Mouse (Mus musculus): ENCODE data around the gene Scap.

- peak; percentile 61 for TF ChIP-seq BHLHE40 (IDR thresholded peaks at IDR 0.05; ENCODE audit: low read depth, low read length)
- TF ChIP-seq POLR2A (IDR thresholded peaks at IDR 0.05; ENCODE audit: low read depth, low read length) = peak; percentile 97
- TF ChIP-seq ETS1 (conservative IDR thresholded peaks at IDR 0.05; ENCODE audit: low read depth, low read length) = no peak
- no peak for TF ChIP-seq EP300 (IDR thresholded peaks at IDR 0.05; ENCODE audit: low read length)
- TF ChIP-seq TBP (conservative IDR thresholded peaks at IDR 0.05; ENCODE audit: low read depth, low read length) = peak; percentile 89; the same call in 1 of the 2 replicates
- TF ChIP-seq E2F4 (IDR thresholded peaks at IDR 0.05; ENCODE audit: insufficient replicate concordance, low read depth, low read length) = 0 out of 2 replicates have a peak, but pooled peaks have one; percentile 3
- TF ChIP-seq NRF1 (IDR thresholded peaks at IDR 0.05; ENCODE audit: low read depth, low read length) = peak; percentile 96
- TF ChIP-seq ELF1 (IDR thresholded peaks at IDR 0.05; ENCODE audit: low read depth, low read length) = peak; percentile 92
- TF ChIP-seq CHD2 (IDR thresholded peaks at IDR 0.05; ENCODE audit: low read length) = peak; percentile 81
- TF ChIP-seq CTCF (conservative IDR thresholded peaks at IDR 0.05 in 1 of 2, IDR thresholded peaks at IDR 0.05 in 1 of 2; ENCODE audit: low read depth in 2 of 2, low read length in 2 of 2) = no peak
Measured at GRCm38 (mm10) chr9:110304969-110305651, 28.0 kb upstream of the Scap start, which contains the start of gene Elp6.
